Mouse (Mus musculus) hindbrain, embryonic 16.5 days (tissue): ENCODE data around the gene Lamp1. TPM values are rescaled to one million over a fixed set of nuclear protein-coding genes. Genes with fewer than 3 reads are reported as not detected.
A peak's percentile ranks its signal among the peaks of the same experiment; 100 is the strongest.

Experiments used
- ATAC-seq: fragments of 200-750 bp; cut with Nextera tagmentation; 2 replicates; pipeline ENCODE4 v1.8.0; 2017; ENCODE audit warnings: moderate TSS enrichment, moderate library complexity
- H3K27ac ChIP-seq: fragments of 300-500 bp; sonication (generic); 2 replicates; pipeline ENCODE4 v1.5.1; 2014; ENCODE audit warnings: low read depth, mild to moderate bottlenecking, control low read depth, low read length, moderate library complexity
- H3K27me3 ChIP-seq: fragments of 300-500 bp; sonication (generic); replicated peaks from 2 replicates; pipeline ENCODE4 v1.6.1; 2014; ENCODE audit warnings: low read length; ENCODE audit not compliant: control insufficient read depth, insufficient read depth
- H3K36me3 ChIP-seq: fragments of 300-500 bp; sonication (generic); 2 replicates; pipeline ENCODE4 v1.6.1; 2014; ENCODE audit warnings: mild to moderate bottlenecking, low read length, moderate library complexity, mixed read lengths; ENCODE audit not compliant: control insufficient read depth, insufficient read depth
- H3K4me1 ChIP-seq: fragments of 300-500 bp; sonication (generic); 2 replicates; pipeline ENCODE4 v1.6.1; 2014; ENCODE audit warnings: low read depth, low read length; ENCODE audit not compliant: control insufficient read depth, insufficient read depth
- H3K4me2 ChIP-seq: fragments of 300-500 bp; sonication (generic); 2 replicates; pipeline ENCODE4 v1.6.1; 2014; ENCODE audit warnings: mild to moderate bottlenecking, low read length, control low read depth, moderate library complexity
- H3K4me3 ChIP-seq: fragments of 300-500 bp; sonication (generic); 2 replicates; pipeline ENCODE4 v1.5.1; 2014; ENCODE audit warnings: mild to moderate bottlenecking, low read length, control low read depth, moderate library complexity
- H3K9ac ChIP-seq: fragments of 300-500 bp; sonication (generic); 2 replicates; pipeline ENCODE4 v1.6.1; 2014; ENCODE audit warnings: low read depth, mild to moderate bottlenecking, control low read depth, low read length, moderate library complexity
- H3K9me3 ChIP-seq: fragments of 300-500 bp; sonication (generic); 2 replicates; pipeline ENCODE4 v1.6.1; 2014; ENCODE audit warnings: mild to moderate bottlenecking, low read length, moderate library complexity; ENCODE audit not compliant: control insufficient read depth
- WGBS: fragments of 180-500 bp; shearing (Covaris S2); extraction: QIAGEN DNeasy Blood & Tissue Kit; methylation state at CpG from one replicate; pipeline ENCODE4 v1.1.7; 2014; 5-methylcytosine and 5-hydroxymethylcytosine counted together
- polyA plus RNA-seq: library from polyadenylated mRNA; unstranded; fragments of >200 nt; fragmentation: Nextera tagmentation; extraction: Ambion mirVana; gene quantifications from 2 replicates; pipeline ENCODE4 v1.2.1, GENCODE M21; 2015

Gene Lamp1
- 318 and 342 TPM in 2 replicates for polyA plus RNA-seq

DNA sequence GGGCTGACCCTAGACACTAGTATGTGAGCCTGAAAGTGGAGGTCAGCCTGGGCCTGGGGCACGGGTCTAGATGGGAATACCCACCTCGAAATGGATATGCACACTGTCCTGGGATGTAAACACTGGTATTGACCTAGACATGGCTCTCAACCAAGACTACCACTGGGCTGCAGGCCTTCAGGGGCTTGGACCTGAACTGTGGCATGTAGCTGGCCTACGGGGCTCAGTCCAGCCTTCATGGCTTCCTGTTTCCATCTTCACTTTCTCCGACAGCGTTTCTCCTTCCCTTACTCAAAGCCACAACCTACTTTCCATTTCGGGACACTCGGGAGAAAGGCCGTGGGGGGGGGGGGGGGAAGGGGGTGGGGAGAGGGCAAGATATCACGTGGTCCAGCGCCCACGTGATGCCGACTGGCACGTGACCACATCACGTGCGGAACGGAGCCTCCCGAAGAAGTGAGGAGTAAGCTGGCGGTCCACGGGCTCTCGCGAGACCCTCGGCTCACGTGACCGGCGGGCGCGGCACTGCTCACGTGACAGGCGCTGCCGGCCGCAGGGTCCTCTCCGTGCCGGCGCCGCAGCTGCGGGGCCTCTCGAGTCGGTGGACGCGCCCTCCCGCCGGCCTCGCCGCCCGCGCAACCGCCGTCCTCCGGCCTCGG is at the start of gene Lamp1:
Gene Lamp1, plus strand, starts transcription at position 444 of the 659 bp plus-strand sequence.
- Histone ChIP-seq H3K9me3 (no peaks in the 10 kb centered on the region), H3K27ac (peak within 1 kb of the TSS; percentile 77), H3K4me2 (peak within 1 kb of the TSS; percentile 95), H3K27me3 (no peaks in the 10 kb centered on the region), H3K4me3 (peak within 1 kb of the TSS; percentile 96), H3K9ac (peak within 1 kb of the TSS; percentile 98), H3K4me1 (peaks cover 20% of the 10 kb centered on the region), H3K36me3 (no peaks in the 10 kb centered on the region)
- 3% methylated on average over 25 of the region's 50 CpGs for WGBS
- peak; percentile 97 for ATAC-seq

- H3K27ac ChIP-seq: no peak overlapping the region
Observed at GRCm38 (mm10) chr8:13109416-13109960, 49.5 kb upstream of the Lamp1 start.

GRCm38 (mm10) chr8:13111917-13112316 is 47.0 kb upstream of the Lamp1 start:
- no peak for ATAC-seq
- Histone ChIP-seq H3K27me3 (no peaks in the 10 kb centered on the region), H3K4me3 (no peak overlapping the region), H3K27ac (no peak overlapping the region), H3K36me3 (peaks cover 3% of the 10 kb centered on the region; the same call in 1 of the 2 replicates), H3K4me2 (no peak overlapping the region), H3K4me1 (peaks cover 4% of the 10 kb centered on the region), H3K9ac (no peak overlapping the region), H3K9me3 (no peaks in the 10 kb centered on the region)
- 90% methylated on average over 11 of the region's 11 CpGs for WGBS

More at GRCm38 (mm10) chr8:13109416-13109960, 49.5 kb upstream of the Lamp1 start:
- Histone ChIP-seq H3K9ac (no peak overlapping the region), H3K4me1 (peaks cover 11% of the 10 kb centered on the region), H3K9me3 (no peaks in the 10 kb centered on the region), H3K4me3 (no peak overlapping the region), H3K27me3 (no peaks in the 10 kb centered on the region), H3K4me2 (no peak overlapping the region), H3K36me3 (no peaks in the 10 kb centered on the region)
- ATAC-seq: no peak
- WGBS: 64% methylated on average over 1 of the region's 1 CpGs

GRCm38 (mm10) chr8:13113232-13113631 is 45.7 kb upstream of the Lamp1 start:
- WGBS: 97% methylated on average over 4 of the region's 4 CpGs

DNA sequence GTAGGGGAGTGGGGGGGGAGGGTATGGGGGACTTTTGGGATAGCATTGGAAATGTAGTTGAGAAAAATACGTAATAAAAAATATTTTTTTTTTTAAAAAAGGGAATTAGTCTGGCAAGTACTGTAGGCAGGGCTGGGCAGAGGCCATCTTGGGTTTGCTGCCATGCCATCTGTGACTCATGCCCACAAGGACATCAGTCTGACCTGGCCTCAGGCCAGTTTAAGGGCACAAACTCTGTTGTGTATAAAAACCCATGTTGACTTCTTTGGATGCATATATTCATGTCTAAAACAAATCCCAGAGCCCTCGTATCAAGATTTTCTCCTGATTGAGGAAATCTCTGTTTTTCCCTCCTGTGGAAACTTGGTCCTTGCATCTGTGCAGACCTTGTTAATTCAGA is 41.9 kb upstream of the Lamp1 start:
- Histone ChIP-seq H3K27me3 (no peaks in the 10 kb centered on the region), H3K4me3 (no peak overlapping the region), H3K9me3 (no peaks in the 10 kb centered on the region), H3K4me2 (no peak overlapping the region), H3K27ac (no peak overlapping the region), H3K9ac (no peak overlapping the region), H3K36me3 (peaks cover 5% of the 10 kb centered on the region; the same call in 1 of the 2 replicates), H3K4me1 (no peaks in the 10 kb centered on the region)
- ATAC-seq: no peak
- 88% methylated on average over 2 of the region's 2 CpGs for WGBS

More at GRCm38 (mm10) chr8:13113232-13113631, 45.7 kb upstream of the Lamp1 start:
- no peak overlapping the region for H3K4me2 ChIP-seq
- no peak for ATAC-seq
- H3K36me3 ChIP-seq: peaks cover 3% of the 10 kb centered on the region; the same call in 1 of the 2 replicates
- no peak overlapping the region for H3K27ac ChIP-seq
- no peak overlapping the region for H3K9ac ChIP-seq
- H3K9me3 ChIP-seq: no peaks in the 10 kb centered on the region
- no peak overlapping the region for H3K4me3 ChIP-seq
- H3K4me1 ChIP-seq: no peaks in the 10 kb centered on the region; the same call in 1 of the 2 replicates
- no peaks in the 10 kb centered on the region for H3K27me3 ChIP-seq

- no peak for ATAC-seq
- H3K9ac ChIP-seq: no peak overlapping the region
- H3K4me2 ChIP-seq: no peak overlapping the region
- no peak overlapping the region for H3K27ac ChIP-seq
- no peak overlapping the region for H3K4me3 ChIP-seq
- no peaks in the 10 kb centered on the region for H3K4me1 ChIP-seq
- no peaks in the 10 kb centered on the region for H3K9me3 ChIP-seq
- 92% methylated on average over 3 of the region's 3 CpGs for WGBS
- H3K27me3 ChIP-seq: no peaks in the 10 kb centered on the region
- H3K36me3 ChIP-seq: peaks cover 9% of the 10 kb centered on the region
Observed at GRCm38 (mm10) chr8:13118516-13118915, 40.4 kb upstream of the Lamp1 start.

DNA sequence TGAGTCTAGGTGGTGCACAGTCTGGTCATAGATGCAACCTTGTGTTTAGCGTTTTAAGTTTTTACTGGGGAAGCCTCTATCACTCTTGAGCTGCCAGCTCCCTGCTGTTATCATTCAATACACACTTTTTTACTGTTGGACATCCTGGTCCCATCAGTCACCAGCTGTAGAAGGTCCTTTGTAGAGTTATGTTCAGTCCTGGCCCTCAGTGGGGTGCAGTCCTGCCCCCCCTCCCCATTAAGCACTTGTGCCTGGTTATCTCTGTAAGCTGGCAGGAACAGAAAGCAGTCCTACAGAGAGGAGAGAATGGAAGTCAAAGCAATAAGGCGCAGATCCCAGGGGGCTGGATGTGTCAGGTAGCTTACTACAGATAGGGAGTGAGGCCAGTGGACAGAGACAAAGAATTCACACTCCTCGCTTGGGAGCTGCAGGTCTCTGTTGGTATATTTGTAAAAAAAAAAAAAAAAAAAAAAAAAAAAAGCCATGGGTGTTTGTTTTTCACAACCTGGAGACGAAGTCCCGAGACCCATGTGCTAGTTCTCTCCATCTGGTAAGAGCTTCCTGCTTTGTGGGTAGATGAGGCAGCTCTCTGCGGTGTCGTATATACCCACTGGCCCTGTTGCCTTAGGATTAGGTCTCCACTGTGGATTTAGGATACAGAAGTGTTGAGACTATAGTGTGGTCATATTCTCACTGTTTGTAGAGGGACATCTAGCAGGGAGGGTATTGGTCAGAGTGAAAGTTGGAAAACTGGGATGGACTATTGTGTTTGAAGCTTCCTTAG is 37.9 kb upstream of the Lamp1 start:
- no peak overlapping the region for H3K9ac ChIP-seq
- H3K4me3 ChIP-seq: no peak overlapping the region
- ATAC-seq: no peak
- H3K4me2 ChIP-seq: no peak overlapping the region
- H3K27ac ChIP-seq: no peak overlapping the region
- 88% methylated on average over 7 of the region's 7 CpGs for WGBS
- H3K27me3 ChIP-seq: no peaks in the 10 kb centered on the region
- H3K36me3 ChIP-seq: peaks cover 9% of the 10 kb centered on the region
- H3K4me1 ChIP-seq: no peaks in the 10 kb centered on the region
- no peaks in the 10 kb centered on the region for H3K9me3 ChIP-seq

GRCm38 (mm10) chr8:13122887-13123421 is 36.0 kb upstream of the Lamp1 start:
- 94% methylated on average over 7 of the region's 7 CpGs for WGBS
- Histone ChIP-seq H3K9me3 (no peaks in the 10 kb centered on the region), H3K4me2 (no peak overlapping the region), H3K36me3 (peaks cover 11% of the 10 kb centered on the region), H3K4me3 (no peak overlapping the region), H3K9ac (no peak overlapping the region), H3K27ac (no peak overlapping the region), H3K27me3 (no peaks in the 10 kb centered on the region), H3K4me1 (no peaks in the 10 kb centered on the region)
- no peak for ATAC-seq

GRCm38 (mm10) chr8:13124897-13125296 is 34.1 kb upstream of the Lamp1 start:
- no peaks in the 10 kb centered on the region for H3K27me3 ChIP-seq
- no peak for ATAC-seq
- no peaks in the 10 kb centered on the region for H3K4me1 ChIP-seq
- no peak overlapping the region for H3K4me3 ChIP-seq
- 95% methylated on average over 8 of the region's 8 CpGs for WGBS
- no peak overlapping the region for H3K9ac ChIP-seq
- H3K27ac ChIP-seq: no peak overlapping the region
- H3K9me3 ChIP-seq: no peaks in the 10 kb centered on the region
- H3K4me2 ChIP-seq: no peak overlapping the region
- H3K36me3 ChIP-seq: peaks cover 23% of the 10 kb centered on the region
